Mouse (Mus musculus) kidney, adult 2 months (tissue): ENCODE measurements around the gene Frmpd2.

ENCODE experiments used
- CTCF ChIP-seq: fragments of 200-500 bp; conservative IDR thresholded peaks from 2 replicates; pipeline ENCODE4 v1.5.1; 2011; ENCODE audit warnings: low read depth, mild to moderate bottlenecking, control low read depth, low read length, moderate library complexity, mixed read lengths; ENCODE audit not compliant: insufficient read depth, insufficient read length
- POLR2A ChIP-seq: fragments of 200-500 bp; IDR thresholded peaks from one replicate; pipeline ENCODE4 v1.6.1; 2011; ENCODE audit warnings: low read depth, low read length, control low read depth

DNA sequence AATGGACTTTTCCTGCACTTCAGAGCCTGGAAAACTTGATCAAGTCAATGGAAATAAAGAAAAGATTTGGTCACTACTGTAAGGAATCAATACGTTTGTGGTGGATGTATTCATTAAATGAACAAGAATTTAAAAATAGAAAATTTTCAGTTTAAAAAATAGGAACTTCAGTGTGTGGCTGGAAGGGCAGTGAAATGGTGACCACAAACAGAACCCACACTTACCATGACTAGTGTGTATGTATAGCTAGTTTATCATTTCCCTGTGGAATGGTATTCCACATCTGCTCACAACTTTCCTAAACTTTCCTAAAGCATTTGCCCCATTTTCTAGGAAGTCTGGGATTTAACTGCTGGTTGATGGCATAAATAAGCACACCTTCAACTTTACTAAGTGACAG is 48.5 kb upstream of the Frmpd2 start:
- TF ChIP-seq CTCF (no peak), POLR2A (no peak)
